Mouse (Mus musculus) hindbrain, embryonic 15.5 days (tissue): Measurements from ENCODE around the gene Cib1. TPM values are rescaled to one million over a fixed set of nuclear protein-coding genes. Genes with fewer than 3 reads are reported as not detected.

Experiments used
- ATAC-seq: fragments of 200-750 bp; cut with Nextera tagmentation; 2 replicates; pipeline ENCODE4 v1.8.0; 2017; ENCODE audit warnings: low read depth, moderate number of reproducible peaks, moderate TSS enrichment; ENCODE audit not compliant: low FRiP score
- H3K27ac ChIP-seq: fragments of 300-500 bp; sonication (generic); replicated peaks from 2 replicates; pipeline ENCODE4 v1.5.1; 2015; ENCODE audit warnings: mild to moderate bottlenecking, inconsistent platforms
- H3K27me3 ChIP-seq: fragments of 300-500 bp; sonication (generic); 2 replicates; pipeline ENCODE4 v1.6.1; 2015; ENCODE audit warnings: control low read depth, inconsistent platforms
- H3K36me3 ChIP-seq: fragments of 300-500 bp; sonication (generic); 2 replicates; pipeline ENCODE4 v1.6.1; 2015; ENCODE audit warnings: control low read depth, inconsistent platforms
- H3K4me1 ChIP-seq: fragments of 300-500 bp; sonication (generic); replicated peaks from 2 replicates; pipeline ENCODE4 v1.6.1; 2015; ENCODE audit warnings: control low read depth, inconsistent platforms
- H3K4me2 ChIP-seq: fragments of 300-500 bp; sonication (generic); 2 replicates; pipeline ENCODE4 v1.6.1; 2015; ENCODE audit warnings: moderate library complexity, mild to moderate bottlenecking, inconsistent platforms
- H3K4me3 ChIP-seq: fragments of 300-500 bp; sonication (generic); 2 replicates; pipeline ENCODE4 v1.5.1; 2015; ENCODE audit warnings: mild to moderate bottlenecking, inconsistent platforms
- H3K9ac ChIP-seq: fragments of 300-500 bp; sonication (generic); 2 replicates; pipeline ENCODE4 v1.6.1; 2015; ENCODE audit warnings: inconsistent platforms
- H3K9me3 ChIP-seq: fragments of 300-500 bp; sonication (generic); 2 replicates; pipeline ENCODE4 v1.6.1; 2016; ENCODE audit warnings: control low read depth, inconsistent platforms
- WGBS: fragments of 180-500 bp; shearing (Covaris S2); methylation state at CpG from one replicate; pipeline ENCODE4 v1.1.7; 2015; 5-methylcytosine and 5-hydroxymethylcytosine counted together
- polyA plus RNA-seq: library from polyadenylated mRNA; unstranded; fragments of >200 nt; fragmentation: Nextera tagmentation; extraction: Ambion mirVana; gene quantifications from 2 replicates; pipeline ENCODE4 v1.2.1, GENCODE M21; 2015

Gene Cib1
- polyA plus RNA-seq, 1 experiment from 2014 or later, result 36.4 TPM

- Histone ChIP-seq H3K4me3 (peak overlapping the region; percentile 93), H3K27ac (peak overlapping the region; percentile 29; the same call in 1 of the 2 replicates), H3K27me3 (0 out of 2 replicates have a peak, but pooled peaks cover 5% of the 10 kb centered on the region), H3K9me3 (no peaks in the 10 kb centered on the region), H3K9ac (peak overlapping the region; percentile 77), H3K4me1 (peaks cover 29% of the 10 kb centered on the region), H3K4me2 (peak overlapping the region; percentile 70), H3K36me3 (peaks cover 2% of the 10 kb centered on the region; the same call in 1 of the 2 replicates)
- under 1% methylated on average over 29 of the region's 29 CpGs for WGBS
- no peak for ATAC-seq
Observed at GRCm38 (mm10) chr7:80231971-80232488, 583 bp downstream of the Cib1 start.

- H3K4me2 ChIP-seq, result no peak overlapping the region
- no peak overlapping the region for H3K9ac ChIP-seq
- H3K4me3 ChIP-seq, result no peak overlapping the region
- no peak for ATAC-seq
- no peaks in the 10 kb centered on the region for H3K9me3 ChIP-seq
- WGBS, result 49% methylated on average over 6 of the region's 6 CpGs
- H3K36me3 ChIP-seq, result peaks cover 9% of the 10 kb centered on the region
- H3K27me3 ChIP-seq, result 0 out of 2 replicates have a peak, but pooled peaks cover 5% of the 10 kb centered on the region
- no peak overlapping the region for H3K27ac ChIP-seq
- H3K4me1 ChIP-seq, result peaks cover 27% of the 10 kb centered on the region
Observed at GRCm38 (mm10) chr7:80230196-80230595, 2.4 kb downstream of the Cib1 start.

- H3K27ac ChIP-seq, result no peak overlapping the region
- 95% methylated on average over 4 of the region's 4 CpGs for WGBS
- no peak for ATAC-seq
- no peaks in the 10 kb centered on the region for H3K9me3 ChIP-seq
- no peak overlapping the region for H3K4me3 ChIP-seq
- no peak overlapping the region for H3K4me2 ChIP-seq
- H3K4me1 ChIP-seq, result peaks cover 5% of the 10 kb centered on the region
- H3K36me3 ChIP-seq, result peaks cover 35% of the 10 kb centered on the region
- H3K27me3 ChIP-seq, result 0 out of 2 replicates have a peak, but pooled peaks cover 5% of the 10 kb centered on the region
- H3K9ac ChIP-seq, result no peak overlapping the region
Observed at GRCm38 (mm10) chr7:80227065-80227464, 5.5 kb downstream of the Cib1 start.

- 85% methylated on average over 4 of the region's 4 CpGs for WGBS
- no peak for ATAC-seq
- H3K36me3 ChIP-seq, result peaks cover 88% of the 10 kb centered on the region
Observed at GRCm38 (mm10) chr7:80221179-80221750, 11.3 kb downstream of the Cib1 start.

GRCm38 (mm10) chr7:80220237-80220797, 12.3 kb downstream of the Cib1 start:
- Histone ChIP-seq H3K9ac (no peak overlapping the region), H3K27ac (no peak overlapping the region), H3K4me3 (no peak overlapping the region), H3K9me3 (no peaks in the 10 kb centered on the region), H3K4me2 (no peak overlapping the region), H3K27me3 (no peaks in the 10 kb centered on the region), H3K4me1 (peaks cover 6% of the 10 kb centered on the region), H3K36me3 (peaks cover 82% of the 10 kb centered on the region)
- ATAC-seq, result no peak
- WGBS, result 96% methylated on average over 9 of the region's 9 CpGs

More at GRCm38 (mm10) chr7:80221179-80221750, 11.3 kb downstream of the Cib1 start:
- H3K4me3 ChIP-seq, result no peak overlapping the region
- H3K4me1 ChIP-seq, result no peaks in the 10 kb centered on the region
- H3K27ac ChIP-seq, result no peak overlapping the region
- no peaks in the 10 kb centered on the region for H3K9me3 ChIP-seq
- no peak overlapping the region for H3K4me2 ChIP-seq
- no peak overlapping the region for H3K9ac ChIP-seq
- H3K27me3 ChIP-seq, result no peaks in the 10 kb centered on the region

- H3K9ac ChIP-seq, result no peak overlapping the region
- no peaks in the 10 kb centered on the region for H3K9me3 ChIP-seq
- H3K27me3 ChIP-seq, result no peaks in the 10 kb centered on the region
- no peak overlapping the region for H3K4me3 ChIP-seq
- no peak overlapping the region for H3K4me2 ChIP-seq
- no peak overlapping the region for H3K27ac ChIP-seq
- WGBS, result 96% methylated on average over 9 of the region's 9 CpGs
- peaks cover 8% of the 10 kb centered on the region for H3K4me1 ChIP-seq
- ATAC-seq, result no peak
- peaks cover 71% of the 10 kb centered on the region for H3K36me3 ChIP-seq
Observed at GRCm38 (mm10) chr7:80218666-80219065, 13.9 kb downstream of the Cib1 start.

GRCm38 (mm10) chr7:80216566-80216965, 16.0 kb downstream of the Cib1 start:
- Histone ChIP-seq H3K4me1 (peaks cover 8% of the 10 kb centered on the region), H3K4me2 (no peak overlapping the region), H3K27me3 (no peaks in the 10 kb centered on the region), H3K36me3 (peaks cover 58% of the 10 kb centered on the region), H3K4me3 (no peak overlapping the region), H3K27ac (no peak overlapping the region), H3K9ac (no peak overlapping the region), H3K9me3 (no peaks in the 10 kb centered on the region)
- WGBS, result 51% methylated on average over 8 of the region's 8 CpGs
- peak; percentile 72 for ATAC-seq

- peak overlapping the region; percentile 61 for H3K27ac ChIP-seq
- H3K4me2 ChIP-seq, result no peak overlapping the region
- no peak overlapping the region for H3K9ac ChIP-seq
- peaks cover 8% of the 10 kb centered on the region for H3K4me1 ChIP-seq
- H3K36me3 ChIP-seq, result peaks cover 47% of the 10 kb centered on the region
- ATAC-seq, result peak; percentile 82
- H3K9me3 ChIP-seq, result no peaks in the 10 kb centered on the region
- no peaks in the 10 kb centered on the region for H3K27me3 ChIP-seq
- 17% methylated on average over 4 of the region's 4 CpGs for WGBS
- H3K4me3 ChIP-seq, result no peak overlapping the region
Observed at GRCm38 (mm10) chr7:80215398-80215797, 17.2 kb downstream of the Cib1 start.

GRCm38 (mm10) chr7:80214459-80214858, 18.2 kb downstream of the Cib1 start:
- Histone ChIP-seq H3K9me3 (no peaks in the 10 kb centered on the region), H3K9ac (no peak overlapping the region), H3K36me3 (peaks cover 37% of the 10 kb centered on the region), H3K4me1 (peaks cover 8% of the 10 kb centered on the region), H3K4me3 (no peak overlapping the region), H3K4me2 (no peak overlapping the region), H3K27me3 (no peaks in the 10 kb centered on the region), H3K27ac (no peak overlapping the region)
- no peak for ATAC-seq
- whole genome bisulfite sequencing, result 87% methylated on average over 8 of the region's 8 CpGs

- Histone ChIP-seq H3K27me3 (no peaks in the 10 kb centered on the region), H3K4me2 (no peak overlapping the region), H3K9ac (no peak overlapping the region), H3K27ac (no peak overlapping the region), H3K36me3 (peaks cover 29% of the 10 kb centered on the region), H3K4me3 (no peak overlapping the region), H3K9me3 (no peaks in the 10 kb centered on the region), H3K4me1 (peaks cover 13% of the 10 kb centered on the region)
- 90% methylated on average over 7 of the region's 7 CpGs for WGBS
- ATAC-seq, result no peak
Observed at GRCm38 (mm10) chr7:80213604-80214003, 19.0 kb downstream of the Cib1 start.

GRCm38 (mm10) chr7:80210982-80211381, 21.6 kb downstream of the Cib1 start:
- Histone ChIP-seq H3K9ac (no peak overlapping the region), H3K4me3 (no peak overlapping the region), H3K36me3 (peaks cover 8% of the 10 kb centered on the region; the same call in 1 of the 2 replicates), H3K27me3 (no peaks in the 10 kb centered on the region), H3K27ac (no peak overlapping the region), H3K4me1 (peaks cover 25% of the 10 kb centered on the region), H3K9me3 (no peaks in the 10 kb centered on the region), H3K4me2 (no peak overlapping the region)
- 86% methylated on average over 4 of the region's 4 CpGs for WGBS
- no peak for ATAC-seq

GRCm38 (mm10) chr7:80209669-80210068, 22.9 kb downstream of the Cib1 start:
- H3K4me1 ChIP-seq, result peaks cover 17% of the 10 kb centered on the region
- H3K4me3 ChIP-seq, result no peak overlapping the region

More at GRCm38 (mm10) chr7:80209669-80210068, 22.9 kb downstream of the Cib1 start:
- Histone ChIP-seq H3K9me3 (no peaks in the 10 kb centered on the region), H3K36me3 (0 out of 2 replicates have a peak, but pooled peaks cover 8% of the 10 kb centered on the region), H3K27me3 (no peaks in the 10 kb centered on the region), H3K9ac (no peak overlapping the region), H3K27ac (no peak overlapping the region), H3K4me2 (no peak overlapping the region)
- no peak for ATAC-seq
- WGBS, result 89% methylated on average over 6 of the region's 6 CpGs
